Mouse (Mus musculus): ENCODE results near the gene H2afy2. TPM values are rescaled to one million over a fixed set of nuclear protein-coding genes. Genes with fewer than 3 reads are reported as not detected.
A peak's percentile ranks its signal among the peaks of the same experiment; 100 is the strongest.

Gene H2afy2
- total and polyA plus RNA-seq, 3 experiments, result 0.25 TPM; not detected in 2

- Histone ChIP-seq H3K4me3 (ENCODE audit: control insufficient read depth in 1 of 2, insufficient read depth in 1 of 2, low read depth in 2 of 2, low read length in 2 of 2) (peak overlapping the region; percentile 70 to 100), H3K79me2 (ENCODE audit: control insufficient read depth, insufficient read depth, low read length, poor library complexity) (no peaks in the 10 kb centered on the region; the same call in 1 of the 2 replicates), H3K27ac (ENCODE audit: control insufficient read depth, low read depth, low read length) (no peak overlapping the region), H3K9ac (ENCODE audit: control insufficient read depth, low read depth, low read length, poor library complexity, severe bottlenecking) (peak overlapping the region; percentile 61), H3K27me3 (ENCODE audit: control insufficient read depth in 1 of 2, insufficient read depth in 2 of 2, low read length in 2 of 2) (no peaks in the 10 kb centered on the region), H3K4me1 (ENCODE audit: control insufficient read depth in 1 of 2, insufficient read depth in 2 of 2, low read length in 2 of 2) (peaks cover 1 to 11% of the 10 kb centered on the region in 2 experiments), H3K36me3 (ENCODE audit: control insufficient read depth in 1 of 2, insufficient read depth in 2 of 2, low read length in 2 of 2) (no peaks in the 10 kb centered on the region), H3K9me3 (replicated peaks; ENCODE audit: insufficient read depth, low read length) (no peaks in the 10 kb centered on the region)
- no peak for DNase-seq (ENCODE audit: low read depth, low spot score)
- TF ChIP-seq RAD21 (IDR thresholded peaks at IDR 0.05; ENCODE audit: low read depth, low read length) (no peak), CTCF (IDR thresholded peaks at IDR 0.05 in 2 of 3, conservative IDR thresholded peaks at IDR 0.05 in 1 of 3; ENCODE audit: control insufficient read depth in 1 of 3, insufficient read depth in 1 of 3, low read depth in 2 of 3, low read length in 3 of 3, poor library complexity in 1 of 3, severe bottlenecking in 1 of 3) (no peak), SIN3A (IDR thresholded peaks at IDR 0.05; ENCODE audit: low read length) (no peak)
These were observed 67.7 kb downstream of the H2afy2 start for GRCm38 (mm10) chr10:61715996-61716864.

DNA sequence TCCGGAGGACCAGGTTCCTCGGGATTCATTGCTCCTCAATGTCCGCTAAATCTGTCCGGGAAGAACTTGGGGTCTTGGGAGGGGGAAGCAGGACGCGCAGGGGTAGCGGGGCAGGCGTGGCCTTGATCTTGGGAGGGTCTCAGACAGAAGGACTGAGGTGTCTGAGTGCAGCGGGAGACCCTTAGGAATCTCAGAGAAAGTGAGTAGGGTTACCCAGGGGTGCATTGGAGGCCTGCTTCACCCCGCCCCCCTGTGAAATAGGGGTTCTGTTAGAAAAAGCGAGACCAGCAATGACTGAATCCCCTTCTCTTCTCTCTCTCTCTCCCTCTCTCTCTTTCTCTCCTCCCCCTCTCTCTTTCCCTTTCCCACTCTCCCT lies 68.5 kb downstream of the H2afy2 start:
- TF ChIP-seq MEF2A (IDR thresholded peaks at IDR 0.05; ENCODE audit: extremely low read depth, insufficient replicate concordance, low read depth, low read length, poor library complexity, severe bottlenecking) (no peak), POLR2A (IDR thresholded peaks at IDR 0.05; ENCODE audit: control insufficient read depth in 1 of 2, insufficient read depth in 1 of 2, low read depth in 1 of 2, low read length in 2 of 2, poor library complexity in 1 of 2) (no peak), MAZ (IDR thresholded peaks at IDR 0.05; ENCODE audit: low read depth, low read length) (no peak), EP300 (IDR thresholded peaks at IDR 0.05; ENCODE audit: low read depth in 1 of 2, low read length in 2 of 2) (no peak), SIN3A (IDR thresholded peaks at IDR 0.05; ENCODE audit: low read length) (no peak)
- Histone ChIP-seq H3K9ac (ENCODE audit: control insufficient read depth, low read depth, low read length, poor library complexity, severe bottlenecking) (peak overlapping the region; percentile 61), H3K4me1 (ENCODE audit: control insufficient read depth in 1 of 2, insufficient read depth in 2 of 2, low read length in 2 of 2) (peaks cover 1 to 11% of the 10 kb centered on the region in 2 experiments), H3K36me3 (ENCODE audit: control insufficient read depth in 1 of 2, insufficient read depth in 2 of 2, low read length in 2 of 2) (no peaks in the 10 kb centered on the region), H3K27me3 (ENCODE audit: control insufficient read depth in 1 of 2, insufficient read depth in 2 of 2, low read length in 2 of 2) (no peaks in the 10 kb centered on the region), H3K9me3 (replicated peaks; ENCODE audit: insufficient read depth, low read length) (no peaks in the 10 kb centered on the region), H3K4me3 (ENCODE audit: control insufficient read depth in 1 of 2, insufficient read depth in 1 of 2, low read depth in 2 of 2, low read length in 2 of 2) (peak overlapping the region; percentile 70 to 100), H3K27ac (ENCODE audit: control insufficient read depth, low read depth, low read length) (no peak overlapping the region), H3K79me2 (ENCODE audit: control insufficient read depth, insufficient read depth, low read length, poor library complexity) (no peaks in the 10 kb centered on the region; the same call in 1 of the 2 replicates)
- no peak for DNase-seq (ENCODE audit: low read depth, low spot score)

- peaks cover 1 to 11% of the 10 kb centered on the region in 2 experiments for H3K4me1 ChIP-seq (ENCODE audit: control insufficient read depth in 1 of 2, insufficient read depth in 2 of 2, low read length in 2 of 2)
- H3K4me3 ChIP-seq (ENCODE audit: control insufficient read depth in 1 of 2, insufficient read depth in 1 of 2, low read depth in 2 of 2, low read length in 2 of 2), result peak within 1 kb of the TSS; percentile 70 to 100
- H3K79me2 ChIP-seq (ENCODE audit: control insufficient read depth, insufficient read depth, low read length, poor library complexity), result no peaks in the 10 kb centered on the region; the same call in 1 of the 2 replicates
- H3K36me3 ChIP-seq (ENCODE audit: control insufficient read depth in 1 of 2, insufficient read depth in 2 of 2, low read length in 2 of 2), result no peaks in the 10 kb centered on the region
- no peaks in the 10 kb centered on the region for H3K27me3 ChIP-seq (ENCODE audit: control insufficient read depth in 1 of 2, insufficient read depth in 2 of 2, low read length in 2 of 2)
- H3K9ac ChIP-seq (ENCODE audit: control insufficient read depth, low read depth, low read length, poor library complexity, severe bottlenecking), result peak within 1 kb of the TSS; percentile 61
- no peak within 1 kb of the TSS for H3K27ac ChIP-seq (ENCODE audit: control insufficient read depth, low read depth, low read length)
- TF ChIP-seq NELFE (IDR thresholded peaks at IDR 0.05; ENCODE audit: low read depth, low read length) (peak; percentile 35; the same call in 1 of the 2 replicates), POLR2A (IDR thresholded peaks at IDR 0.05; ENCODE audit: control insufficient read depth in 1 of 2, insufficient read depth in 1 of 2, low read depth in 1 of 2, low read length in 2 of 2, poor library complexity in 1 of 2) (peak in 1 of 2 experiments; percentile 52; a peak in 1 of 4 replicates), KAT2A (conservative IDR thresholded peaks at IDR 0.05; ENCODE audit: low read depth, low read length) (no peak)
- peak; percentile 64 for DNase-seq (ENCODE audit: low read depth, low spot score)
- no peaks in the 10 kb centered on the region for H3K9me3 ChIP-seq (replicated peaks; ENCODE audit: insufficient read depth, low read length)
These were observed 69.0 kb downstream of the H2afy2 start, which contains the start of gene Aifm2 for GRCm38 (mm10) chr10:61714771-61715461. Gene Aifm2 (plus strand): TSS chr10:61715263.
